Mouse (Mus musculus) 416B (cell line): Measurements from ENCODE around the gene Tpmt.

Experiments used
- DNase-seq: peaks from one replicate; pipeline ENCODE4 v3.0.0; 2011; ENCODE audit warnings: low read depth

Tpmt gene

DNA sequence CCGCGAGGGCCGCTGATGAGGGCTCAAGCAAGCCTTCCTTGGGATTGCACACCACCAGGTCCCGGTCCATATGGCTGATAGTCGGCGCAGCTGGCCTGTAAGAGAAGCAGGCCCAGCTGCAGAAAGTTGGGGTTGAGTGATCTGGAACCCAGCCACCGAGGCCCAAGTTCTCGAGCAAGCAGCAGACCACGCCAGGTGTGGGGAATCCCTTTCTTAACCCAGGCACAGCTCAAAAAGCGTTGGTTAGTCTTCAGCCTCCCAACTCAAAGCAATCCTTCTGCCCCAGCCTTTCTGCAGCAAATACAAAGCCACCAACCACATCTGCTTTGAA lies at the start of gene Tpmt:
Gene Tpmt (minus strand): TSS at position 121 of the 331 bp plus-strand sequence.
- DNase-seq: no peak

DNA sequence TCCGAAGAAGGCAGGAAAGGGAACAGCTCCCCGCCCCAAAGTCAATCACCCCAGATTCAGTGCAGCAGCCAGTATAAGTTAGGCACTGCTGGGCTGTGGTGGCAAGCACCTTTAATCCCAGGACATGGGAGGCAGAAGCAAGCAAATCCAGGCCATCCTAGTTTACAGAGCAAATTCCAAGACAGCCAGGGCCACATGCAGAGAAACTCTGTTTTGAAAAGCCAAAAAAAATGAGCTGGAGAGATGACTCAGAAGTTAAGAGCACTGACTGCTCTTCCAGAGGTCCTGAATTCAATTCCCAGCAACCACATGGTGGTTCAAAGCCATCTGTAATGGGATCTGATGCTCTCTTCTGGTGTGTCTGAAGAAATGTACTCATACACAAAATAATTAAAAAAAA lies 49.3 kb upstream of the Tpmt start:
- no peak for DNase-seq

DNA sequence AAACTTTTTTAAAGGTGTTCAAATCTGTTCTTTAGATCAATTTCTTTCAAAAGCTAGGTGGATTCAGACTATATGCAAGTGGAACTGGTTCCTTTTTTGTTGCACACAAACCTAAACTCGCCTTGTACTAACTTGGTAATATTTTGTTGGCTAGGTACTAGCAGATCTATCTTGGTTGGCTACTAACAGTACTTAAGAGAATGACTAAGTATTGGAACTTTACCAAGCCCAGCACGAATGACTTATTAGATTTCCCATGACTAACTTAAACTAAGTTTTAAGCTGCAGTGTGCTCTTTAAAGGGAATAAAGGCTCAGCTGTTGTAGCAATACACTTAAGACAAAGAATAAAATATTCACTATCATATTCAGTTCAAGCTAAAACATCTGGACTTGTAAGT lies 44.7 kb upstream of the Tpmt start:
- no peak for DNase-seq

DNA sequence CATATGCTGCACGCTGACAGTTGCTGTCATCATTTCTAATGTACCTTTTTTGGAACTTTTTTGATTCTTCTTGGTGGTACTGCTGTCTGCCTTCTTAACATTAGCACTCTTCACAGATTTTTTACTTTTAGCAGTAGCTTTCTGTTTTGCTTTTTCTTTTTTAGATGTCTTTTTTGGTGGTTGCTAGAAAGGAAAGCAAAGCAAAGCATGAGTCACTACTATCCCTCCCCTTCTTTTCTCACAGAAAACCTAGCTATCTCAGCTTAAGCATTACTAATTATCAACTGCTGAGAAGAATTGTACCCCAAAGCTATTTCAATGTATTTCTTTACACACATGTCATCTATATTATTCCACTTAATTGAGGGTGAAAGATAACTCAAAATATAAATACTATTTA lies 43.9 kb upstream of the Tpmt start:
- DNase-seq: no peak

DNA sequence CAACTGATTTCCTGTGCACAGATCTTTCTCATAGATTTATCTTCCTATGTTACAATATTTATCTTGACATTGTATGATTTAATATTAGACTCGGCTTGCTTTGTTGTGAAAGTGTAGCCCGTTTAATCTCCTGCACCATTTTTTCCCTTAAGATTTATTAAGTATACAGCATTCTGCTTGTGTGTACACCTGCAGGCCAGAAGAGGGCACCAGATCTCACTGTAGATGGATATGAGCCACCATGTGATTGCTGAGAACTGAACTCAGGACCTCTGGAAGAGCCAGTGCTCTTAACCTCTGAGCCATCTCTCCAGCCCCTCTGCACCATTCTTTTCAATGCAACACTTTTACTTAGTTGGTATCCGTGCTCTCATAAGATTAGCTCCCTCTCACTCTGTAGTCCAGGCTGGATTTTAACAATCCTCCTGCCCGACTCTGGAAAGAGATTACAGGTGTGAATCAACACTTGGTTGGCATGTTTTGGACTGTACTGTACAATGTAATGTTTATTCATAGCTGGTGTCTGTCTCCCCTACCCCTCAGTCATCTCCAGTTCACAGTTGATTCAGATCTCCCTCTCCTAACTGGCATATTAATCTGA lies 36.5 kb upstream of the Tpmt start:
- peak; percentile 35 for DNase-seq

DNA sequence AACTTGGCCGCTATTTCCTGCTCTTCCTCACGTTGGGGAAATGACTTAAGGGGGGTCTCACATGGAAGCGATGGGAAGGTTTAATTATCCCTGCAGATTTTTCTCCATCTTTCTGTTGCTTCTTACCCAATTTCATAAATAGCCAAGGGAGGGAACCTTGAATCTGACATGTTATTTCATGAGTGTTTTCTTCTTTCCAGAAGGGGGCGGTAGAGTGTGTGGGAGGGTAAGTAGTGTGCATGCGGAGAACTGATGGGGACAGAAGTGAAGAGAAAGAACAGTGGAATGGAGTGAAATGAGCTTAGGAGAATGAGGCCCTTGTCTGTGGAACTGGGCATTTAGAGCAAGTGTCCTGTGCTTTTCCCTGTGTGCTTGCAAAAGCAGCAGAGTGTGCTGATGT lies 34.3 kb upstream of the Tpmt start:
- peak; percentile 54 for DNase-seq

DNA sequence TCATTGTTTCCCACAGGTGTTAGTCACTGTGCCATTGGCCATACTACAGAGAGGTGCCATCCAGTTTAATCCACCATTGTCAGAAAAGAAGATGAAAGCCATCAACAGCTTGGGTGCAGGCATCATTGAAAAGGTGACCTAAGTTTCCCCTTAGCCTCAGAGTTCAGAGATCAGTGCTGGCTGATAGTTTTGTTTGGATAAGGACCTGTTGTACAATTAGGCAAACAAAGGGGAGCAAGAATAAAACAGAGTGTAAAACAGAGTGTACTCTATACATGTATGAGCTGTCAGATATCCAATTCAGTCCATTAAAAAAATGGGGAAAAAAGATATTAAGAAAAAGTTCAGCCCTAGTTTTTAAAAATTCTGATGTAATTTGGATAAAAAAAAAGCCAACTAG lies 32.8 kb upstream of the Tpmt start:
- no peak for DNase-seq

DNA sequence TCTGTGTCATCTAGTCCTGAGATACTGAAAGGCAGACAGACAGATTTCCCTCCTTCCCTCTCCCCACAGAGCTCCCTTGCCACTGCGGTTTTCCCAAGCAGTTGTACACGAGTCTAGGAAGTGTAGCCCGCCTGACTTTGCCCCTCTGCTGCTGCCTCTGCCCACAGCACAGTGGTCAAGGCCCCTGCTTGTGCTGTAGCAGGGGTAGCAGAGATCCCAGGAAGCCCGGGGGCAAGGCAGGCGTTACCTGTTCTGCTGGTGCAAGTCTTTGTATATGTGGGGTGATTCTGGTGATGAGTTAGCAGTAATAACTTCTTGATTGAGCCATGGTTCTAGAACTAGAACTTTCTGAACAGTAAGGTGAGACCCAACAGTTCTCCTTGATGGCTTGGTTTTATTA lies 31.6 kb upstream of the Tpmt start:
- DNase-seq: no peak

DNA sequence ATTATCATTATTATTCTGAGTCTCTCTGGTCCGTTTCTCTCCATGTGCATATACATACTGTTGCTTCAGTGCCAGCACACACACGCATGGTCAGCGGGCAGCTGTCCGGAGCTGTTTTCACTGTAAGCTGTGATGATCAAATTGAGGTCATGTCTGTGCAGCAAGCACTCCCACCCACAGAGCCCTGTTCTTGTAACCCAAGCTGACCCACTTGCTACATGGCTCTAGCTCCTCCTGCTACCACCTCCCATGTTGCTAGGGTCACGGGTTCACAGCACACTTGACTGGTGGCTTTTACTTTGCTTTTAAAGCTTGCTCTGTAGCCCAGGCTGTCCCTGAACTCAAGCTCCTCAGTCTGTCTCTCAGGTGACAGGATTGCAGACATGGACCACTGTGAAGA lies 27.9 kb upstream of the Tpmt start:
- no peak for DNase-seq

DNA sequence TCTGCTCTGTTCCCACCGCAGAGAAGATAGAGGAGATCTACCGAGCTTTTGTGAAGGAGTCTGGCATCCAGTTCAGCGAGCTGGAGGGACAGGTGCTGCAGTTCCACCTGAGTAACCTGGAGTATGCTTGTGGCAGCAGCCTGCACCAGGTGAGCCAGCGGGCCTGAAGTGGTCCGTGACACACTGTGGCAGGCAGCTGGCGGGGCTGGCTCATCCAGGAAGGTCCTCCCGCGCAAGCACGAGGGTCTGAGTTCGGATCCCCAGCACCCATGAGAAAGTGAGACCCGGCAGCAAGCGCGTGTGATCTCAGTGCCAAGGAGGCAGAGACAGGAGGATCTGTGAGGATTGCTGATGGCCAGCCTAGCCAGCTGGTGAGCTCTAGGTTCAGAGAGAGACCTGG lies 27.3 kb upstream of the Tpmt start:
- no peak for DNase-seq

DNA sequence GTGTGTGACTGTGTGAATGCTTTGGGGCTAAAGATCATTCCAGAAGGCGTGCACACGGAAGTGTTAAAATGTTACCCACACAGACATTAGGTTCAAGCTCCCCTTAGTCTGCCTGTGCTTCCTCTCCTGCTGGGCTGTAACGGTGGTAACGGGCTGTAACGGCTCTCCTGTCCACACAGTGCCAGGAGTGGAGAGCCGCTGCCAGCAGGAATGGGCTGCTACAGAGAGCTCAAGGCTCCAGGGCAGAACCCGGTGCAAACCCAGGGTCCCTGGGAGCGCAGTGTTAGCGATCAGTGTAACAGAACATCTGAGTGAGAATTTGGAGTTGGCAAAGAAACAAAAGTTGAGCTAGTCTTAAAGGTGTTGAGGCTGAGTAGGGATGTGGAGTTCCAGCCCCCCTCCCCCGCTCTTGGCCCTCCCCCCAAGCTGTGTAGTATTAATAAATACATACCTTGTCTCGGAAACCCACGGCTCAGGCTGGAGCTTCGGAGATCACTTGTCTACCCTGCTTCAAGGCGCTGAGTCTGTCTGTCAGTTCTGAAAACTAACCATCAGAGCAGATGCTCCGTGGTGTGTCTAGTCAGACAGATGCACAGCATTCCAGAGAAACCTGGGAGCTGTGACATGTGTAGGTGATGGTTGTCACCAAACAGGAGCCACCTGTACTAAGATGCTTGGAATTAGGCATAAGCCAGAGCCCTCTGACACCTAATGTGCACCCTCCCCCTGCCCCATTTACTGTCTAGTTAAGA lies 26.0 kb upstream of the Tpmt start:
- no peak for DNase-seq

DNA sequence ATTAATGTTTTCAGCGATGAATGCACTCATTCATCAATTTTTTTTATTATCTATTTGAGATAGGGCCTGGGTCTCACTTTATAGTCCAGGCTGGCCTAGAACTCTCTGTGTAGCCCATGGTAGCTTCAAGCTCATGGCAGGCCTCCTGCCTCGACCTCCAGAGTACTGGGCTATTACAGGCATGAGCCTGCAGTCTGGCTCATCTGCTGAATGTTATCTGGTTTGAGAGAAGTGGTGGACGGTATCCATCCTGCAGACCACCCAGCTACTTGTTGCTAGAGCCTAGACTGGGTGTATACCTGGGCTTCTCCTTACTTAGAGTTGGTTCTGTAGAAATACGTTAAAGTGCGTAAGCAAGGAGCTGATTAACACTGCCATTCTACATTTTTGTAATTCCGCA lies 22.5 kb upstream of the Tpmt start:
- no peak for DNase-seq

DNA sequence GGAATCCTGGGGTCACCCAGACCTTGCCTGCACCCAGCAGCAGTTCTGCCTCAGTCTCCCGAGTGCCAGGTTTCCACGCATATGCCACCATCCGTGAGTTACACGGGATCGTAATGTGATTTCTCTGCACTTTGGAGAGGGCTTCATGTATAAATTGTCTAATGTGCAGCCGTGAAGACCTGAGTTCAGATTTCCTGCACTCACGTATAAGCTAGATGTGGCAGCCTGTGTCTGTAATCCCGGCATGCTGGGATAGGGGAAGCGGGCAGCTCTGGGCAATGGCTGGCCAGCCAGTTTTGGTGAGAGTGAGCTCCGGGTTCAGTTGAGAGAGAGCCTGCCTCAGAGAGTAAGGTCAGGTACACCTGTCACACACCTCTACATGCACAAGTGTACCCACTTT lies 22.0 kb upstream of the Tpmt start:
- no peak for DNase-seq

DNA sequence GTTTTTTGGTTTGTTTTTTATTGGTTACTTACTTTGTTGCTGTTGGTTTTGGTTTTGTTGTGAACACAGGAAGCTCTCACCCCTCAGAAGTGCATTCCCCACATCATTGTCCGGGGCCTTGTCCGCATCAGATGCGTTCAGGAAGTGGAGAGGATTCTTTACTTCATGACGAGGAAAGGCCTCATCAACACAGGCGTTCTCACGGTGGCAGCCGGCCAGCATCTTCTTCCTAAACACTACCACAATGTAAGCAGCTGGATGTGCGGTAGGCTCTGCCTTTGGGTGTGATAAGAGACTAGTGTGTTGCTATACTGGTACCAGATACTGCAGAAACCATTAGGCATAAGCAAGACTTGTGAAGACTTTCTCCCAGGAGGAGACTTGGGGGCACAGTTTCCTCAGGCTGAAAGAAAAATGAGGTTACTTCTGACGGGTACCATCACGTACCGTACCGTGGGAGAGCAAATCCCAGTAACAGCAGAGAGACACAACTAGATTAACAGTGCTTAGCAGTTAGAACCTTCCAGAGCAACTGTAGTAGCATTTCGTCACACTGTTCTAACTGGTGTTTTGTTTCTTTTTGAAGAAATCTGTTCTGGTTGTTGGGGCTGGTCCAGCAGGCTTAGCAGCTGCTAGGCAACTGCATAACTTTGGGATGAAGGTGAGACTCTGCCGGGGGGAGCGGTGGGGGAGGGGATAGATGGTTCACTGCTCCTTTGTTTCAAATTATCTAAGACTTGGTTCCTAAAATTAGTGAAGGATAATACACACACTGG lies 19.6 kb upstream of the Tpmt start:
- DNase-seq: no peak

DNA sequence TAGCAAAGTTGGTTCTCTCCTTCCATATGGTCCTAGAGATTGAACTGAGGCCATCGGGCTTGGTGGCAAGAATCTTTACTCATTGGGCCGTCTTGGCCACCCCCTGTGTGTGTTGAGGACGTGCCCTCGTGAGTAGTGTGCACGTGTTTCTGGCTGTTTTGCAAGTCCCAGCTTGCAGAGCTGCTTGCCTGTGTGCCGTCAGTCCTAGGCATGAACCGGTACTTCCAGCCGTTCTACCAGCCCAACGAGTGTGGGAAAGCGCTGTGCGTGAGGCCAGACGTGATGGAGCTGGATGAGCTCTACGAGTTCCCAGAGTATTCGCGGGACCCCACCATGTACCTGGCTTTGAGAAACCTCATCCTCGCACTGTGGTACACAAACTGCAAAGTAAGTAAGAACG lies 18.2 kb upstream of the Tpmt start:
- no peak for DNase-seq

DNA sequence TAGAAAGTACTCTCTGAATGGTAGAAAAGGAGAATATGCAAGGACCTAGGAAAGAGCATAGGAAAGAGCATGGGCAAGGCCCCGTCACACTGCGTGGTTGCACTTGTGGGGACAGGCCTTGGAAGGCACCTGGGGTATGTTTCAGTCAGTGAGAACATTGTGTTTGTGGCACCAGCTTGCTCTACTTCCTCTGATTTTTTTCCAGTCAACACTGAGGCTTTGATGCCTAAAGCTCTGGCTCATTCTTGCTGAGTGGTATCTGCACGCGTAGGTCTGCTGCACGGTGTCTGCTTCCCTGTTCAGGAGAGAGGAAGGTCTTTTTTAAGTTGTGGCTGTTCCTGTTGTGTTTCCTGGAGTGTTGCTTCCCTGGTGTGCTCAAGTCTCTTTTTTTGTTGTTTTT lies 12.2 kb upstream of the Tpmt start:
- DNase-seq: no peak

DNA sequence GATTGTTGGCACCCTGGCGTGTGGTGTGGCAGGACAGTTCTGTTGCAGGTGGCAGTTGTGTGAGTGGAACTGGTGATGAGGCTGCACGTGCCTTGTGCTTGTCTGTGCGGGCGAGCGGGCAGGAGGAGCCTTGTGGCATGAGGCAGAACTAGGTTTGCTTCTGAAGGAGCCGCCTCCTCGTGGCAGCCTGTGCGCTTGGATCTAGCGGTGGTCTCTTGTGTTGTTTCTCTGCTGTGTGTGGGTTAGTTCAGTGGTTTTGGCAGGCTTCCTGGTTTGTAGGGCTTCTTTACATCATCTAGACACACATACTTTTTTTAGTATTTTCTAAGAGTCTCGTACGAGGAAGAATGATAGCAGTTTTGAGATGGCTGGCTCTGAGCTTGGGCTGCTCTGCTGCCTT lies 11.6 kb upstream of the Tpmt start:
- DNase-seq: peak; percentile 49

DNA sequence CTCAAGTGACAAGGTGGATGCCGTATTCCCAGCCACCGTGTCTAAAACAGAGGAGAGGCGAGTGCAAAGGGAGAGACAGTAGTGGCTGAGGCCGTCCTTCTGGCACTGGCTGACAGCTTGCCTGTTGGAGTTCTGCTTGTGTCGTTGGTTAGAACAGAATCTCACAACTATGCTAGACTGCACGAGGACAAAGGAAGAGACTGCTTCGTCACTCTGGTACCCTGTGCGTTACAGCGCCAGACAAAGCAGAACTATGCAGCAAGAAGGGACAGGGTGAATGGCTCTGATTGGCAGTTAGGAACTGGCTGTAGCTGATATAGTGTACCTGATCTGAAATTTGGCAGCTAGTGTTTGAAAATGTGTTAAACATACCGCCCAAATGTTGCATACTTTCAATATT lies 9.4 kb upstream of the Tpmt start:
- DNase-seq: no peak

DNA sequence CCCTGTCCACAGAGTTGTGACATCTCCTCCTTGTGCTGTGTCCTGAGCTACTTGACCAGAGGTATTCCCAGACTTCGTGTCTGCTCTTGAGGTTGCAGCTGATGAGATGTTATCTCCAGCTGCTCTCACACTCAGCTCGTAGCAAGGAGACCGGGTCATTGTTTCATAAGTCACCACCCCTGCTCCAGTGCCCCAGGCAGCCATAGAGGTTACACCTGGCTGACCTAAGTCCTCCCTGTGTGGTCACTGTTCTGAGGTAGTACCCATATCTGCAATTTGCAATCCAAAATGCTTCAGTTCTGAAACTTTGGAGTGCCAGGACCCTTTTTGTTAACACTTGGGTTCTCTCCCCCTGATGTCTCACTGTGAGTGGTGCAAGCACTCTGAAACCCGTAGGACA lies 5.5 kb upstream of the Tpmt start:
- DNase-seq: peak; percentile 39

DNA sequence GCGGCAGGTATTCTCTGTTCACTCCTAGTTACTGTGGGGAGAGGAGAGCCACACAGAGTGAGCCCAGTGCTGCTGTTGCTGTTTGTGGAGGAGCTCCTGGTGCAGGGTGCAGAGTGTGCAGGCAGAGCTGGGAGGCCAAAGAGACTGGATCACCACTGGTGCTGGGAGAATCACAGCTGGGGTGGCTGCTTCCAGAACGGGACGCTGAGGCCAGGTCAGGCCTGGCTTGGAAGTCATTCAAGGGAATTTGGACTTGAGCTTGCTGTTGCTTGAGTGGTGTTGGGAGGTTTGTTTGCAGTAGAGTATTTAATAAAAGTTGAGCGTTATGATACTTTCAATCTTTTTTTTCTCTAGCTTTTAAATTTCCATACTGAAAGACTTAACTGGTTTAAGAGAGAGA lies 3.5 kb upstream of the Tpmt start:
- DNase-seq: no peak

DNA sequence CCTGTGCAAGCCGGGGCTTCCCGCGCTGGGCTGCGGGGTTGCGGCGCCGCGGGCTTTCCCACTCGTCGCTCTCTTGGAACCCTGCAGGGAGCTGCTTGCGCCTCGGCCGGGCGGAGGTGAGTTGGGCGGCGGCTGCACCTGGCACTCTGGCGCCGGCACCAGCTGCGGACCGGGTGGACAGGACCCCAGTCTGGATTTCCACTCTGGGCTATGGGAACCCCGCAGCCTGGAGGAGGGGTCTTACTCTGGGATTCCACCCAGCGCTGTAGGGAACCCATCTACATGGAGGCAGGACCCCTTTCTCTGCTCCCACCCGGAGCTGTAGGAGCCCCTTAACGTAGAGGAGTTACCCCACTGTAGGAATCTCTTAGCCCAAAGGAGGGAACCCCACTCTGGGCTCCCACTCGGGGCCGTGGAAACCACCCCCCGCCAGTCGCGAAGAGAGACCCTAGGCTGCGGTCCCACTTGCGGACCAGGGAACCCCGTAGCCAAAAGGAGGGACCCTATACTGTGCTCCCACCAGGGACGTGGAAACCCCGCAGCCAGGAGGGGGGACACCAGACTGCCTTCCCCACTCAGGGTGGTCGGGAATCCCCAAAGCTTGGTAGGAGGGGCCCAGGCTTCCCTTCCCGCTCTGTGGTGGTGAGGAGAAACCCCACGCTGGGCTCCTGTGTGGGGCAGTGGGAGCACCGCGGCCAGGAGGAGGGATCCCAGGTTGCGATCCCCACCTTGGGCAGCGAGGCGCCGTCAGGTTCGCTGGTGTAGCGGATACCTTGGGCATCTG lies 512 bp downstream of the Tpmt start:
- DNase-seq: no peak

DNA sequence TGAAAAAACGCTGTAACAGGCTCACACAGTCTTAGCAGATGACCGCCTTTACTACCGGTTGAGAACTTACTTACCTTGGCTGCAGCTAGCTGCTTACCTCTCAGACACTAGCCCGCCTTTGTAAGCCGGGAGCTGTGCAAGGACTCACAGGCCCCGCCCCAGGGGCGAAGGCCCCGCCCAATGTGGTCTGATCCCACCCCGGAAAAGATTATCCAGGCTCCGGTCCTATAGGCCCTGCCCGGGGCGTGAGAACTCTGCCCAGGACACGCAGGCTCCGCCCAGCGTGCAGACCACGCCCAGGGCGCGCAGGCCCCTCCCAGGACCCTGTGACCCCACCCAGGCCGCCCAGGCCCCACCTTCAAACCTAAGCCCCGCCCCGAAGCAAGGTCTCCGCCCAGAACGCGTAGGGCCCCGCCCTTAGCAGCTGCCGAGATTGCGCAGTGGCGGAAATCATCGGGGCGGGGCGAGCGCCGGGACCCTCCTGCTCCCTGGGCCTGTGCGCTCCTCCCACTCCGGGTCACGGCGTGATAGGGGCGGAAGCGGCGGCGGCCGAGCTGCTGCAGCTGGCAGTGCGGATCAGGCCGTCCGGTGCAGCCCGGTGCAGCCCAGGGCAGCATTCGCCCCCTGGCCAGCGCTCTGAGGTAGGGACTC lies 1.4 kb downstream of the Tpmt start, which contains the start of gene Kdm1b:
Gene Kdm1b (plus strand): TSS at position 470 of the 651 bp plus-strand sequence.
- peak; percentile 99 for DNase-seq
